Mouse (Mus musculus) heart, postnatal 0 days (tissue): ENCODE measurements around the gene Ntm.

ENCODE experiments used
- CTCF ChIP-seq: IDR thresholded peaks from 2 replicates; pipeline ENCODE4 v1.5.1; 2016; ENCODE audit warnings: antibody characterized with exemption, control low read depth, low read depth
- EP300 ChIP-seq: IDR thresholded peaks from 2 replicates; pipeline ENCODE4 v1.6.1; 2016; ENCODE audit warnings: antibody characterized with exemption, low read depth

DNA sequence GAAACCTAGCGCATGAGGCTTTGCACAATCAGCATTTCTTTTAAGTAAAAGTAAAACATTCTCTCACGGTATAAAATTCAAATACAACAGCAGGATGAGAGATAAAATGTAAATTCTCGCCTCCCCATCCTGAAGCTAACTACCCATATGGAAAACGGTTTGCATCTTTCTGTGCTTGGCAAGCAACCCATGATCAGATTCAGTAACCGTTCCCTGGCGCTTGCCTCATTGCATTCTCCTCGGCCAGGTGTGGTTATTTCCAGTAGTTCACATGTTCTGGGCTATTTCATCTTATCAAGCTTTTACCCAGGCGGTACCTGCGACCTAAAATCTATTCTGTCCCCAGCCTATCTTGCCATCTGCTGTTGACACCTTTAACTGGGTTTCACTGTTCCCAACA, 174.1 kb downstream of the Ntm start:
- no peak for TF ChIP-seq CTCF
- no peak for TF ChIP-seq EP300
